Comparison of ENCODE assay signal across 8 mouse cellular contexts in the genomic region with DNA sequence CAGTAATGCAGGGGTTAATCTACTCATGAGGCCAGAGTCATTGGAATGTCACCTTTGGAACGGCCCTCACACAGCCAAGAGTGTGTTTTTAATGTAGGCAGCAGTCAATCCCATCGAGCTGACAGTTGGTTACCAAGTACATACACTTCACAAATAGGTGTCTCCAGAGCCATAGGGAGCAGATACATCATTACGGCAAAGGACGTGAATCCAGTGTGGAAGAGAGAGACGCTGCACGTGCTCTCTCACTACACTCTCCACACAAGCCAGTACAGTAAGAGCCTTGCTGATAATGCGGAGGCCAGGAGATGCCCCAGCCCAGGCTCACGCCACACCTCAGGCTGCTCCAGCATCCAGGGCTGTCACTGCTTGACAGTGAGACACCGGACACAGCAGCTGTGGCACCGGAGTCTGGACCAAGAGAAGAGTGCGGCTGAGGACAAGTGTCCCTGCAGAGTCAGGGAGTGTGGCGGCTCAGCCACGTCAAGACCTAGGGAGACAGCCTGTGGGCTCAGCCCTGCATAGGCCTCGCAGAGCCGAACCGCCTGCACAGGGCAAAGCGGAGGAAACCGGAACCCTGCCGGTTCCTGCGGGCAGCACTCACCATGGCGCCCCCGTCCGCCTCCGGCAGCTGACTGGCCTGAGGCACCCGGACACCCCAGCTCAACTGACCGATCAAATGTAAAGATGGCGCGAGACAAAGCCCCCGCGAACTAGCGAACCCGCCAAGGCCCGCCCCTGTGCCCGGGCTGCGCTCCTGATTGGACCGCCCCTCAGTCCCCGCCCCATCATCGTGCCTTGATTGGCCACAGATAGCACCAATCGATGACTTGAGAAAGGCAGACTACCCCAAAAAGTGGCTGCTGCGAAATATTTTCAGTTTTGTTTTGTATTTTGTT. TPM values are rescaled to one million over a fixed set of nuclear protein-coding genes. Genes with fewer than 3 reads are reported as not detected.
DNase-seq lines count a peak whose midpoint lies in the region; ATAC-seq and TF ChIP-seq lines count a peak whose summit lies in the region.

Zfp39 (minus strand) TSS at position 715 of the 899 bp plus-strand sequence.

- no peaks in the 10 kb centered on the region for H3K27me3 ChIP-seq in embryonic facial prominence, embryonic 15.5 days
- no peaks in the 10 kb centered on the region for H3K27me3 ChIP-seq in kidney, embryonic 14.5 days (ENCODE audit: control insufficient read depth, insufficient read depth, low read length)
- H3K27me3 ChIP-seq in limb, embryonic 14.5 days (ENCODE audit: control insufficient read depth, insufficient read depth, low read length) = no peaks in the 10 kb centered on the region
- no peaks in the 10 kb centered on the region for H3K27me3 ChIP-seq in midbrain, embryonic 16.5 days (ENCODE audit: control insufficient read depth, insufficient read depth, low read depth, low read length)
- no peaks in the 10 kb centered on the region for H3K27me3 ChIP-seq in spleen, adult 2 months (ENCODE audit: control insufficient read depth, insufficient read depth, low read length)

- peak within 1 kb of the TSS; percentile 96 for H3K4me3 ChIP-seq in bone marrow macrophage, adult 2 months (ENCODE audit: insufficient read depth, low read length)
- H3K4me3 ChIP-seq in embryonic facial prominence, embryonic 15.5 days (replicated peaks) = peak within 1 kb of the TSS; percentile 82
- H3K4me3 ChIP-seq in kidney, embryonic 14.5 days (ENCODE audit: low read length) = peak within 1 kb of the TSS; percentile 79
- peak within 1 kb of the TSS; percentile 82 for H3K4me3 ChIP-seq in limb, embryonic 14.5 days (replicated peaks; ENCODE audit: low read length)
- peak within 1 kb of the TSS; percentile 84 for H3K4me3 ChIP-seq in midbrain, embryonic 16.5 days (ENCODE audit: low read depth, low read length)
- H3K4me3 ChIP-seq in spleen, adult 2 months (ENCODE audit: extremely low read depth, insufficient read depth, insufficient read length) = peak within 1 kb of the TSS; percentile 87

- peak within 1 kb of the TSS; percentile 84 for H3K9ac ChIP-seq in embryonic facial prominence, embryonic 15.5 days
- peak within 1 kb of the TSS; percentile 83 for H3K9ac ChIP-seq in kidney, embryonic 14.5 days (ENCODE audit: low read depth, low read length)
- peak within 1 kb of the TSS; percentile 87 for H3K9ac ChIP-seq in limb, embryonic 14.5 days (ENCODE audit: low read depth, low read length, severe bottlenecking)
- H3K9ac ChIP-seq in midbrain, embryonic 16.5 days (ENCODE audit: low read depth, low read length) = peak within 1 kb of the TSS; percentile 91

- no peaks in the 10 kb centered on the region for H3K9me3 ChIP-seq in embryonic facial prominence, embryonic 15.5 days (replicated peaks)
- H3K9me3 ChIP-seq in kidney, embryonic 14.5 days (ENCODE audit: control insufficient read depth, low read length) = no peaks in the 10 kb centered on the region
- H3K9me3 ChIP-seq in limb, embryonic 14.5 days (ENCODE audit: control insufficient read depth, low read length) = no peaks in the 10 kb centered on the region
- no peaks in the 10 kb centered on the region for H3K9me3 ChIP-seq in midbrain, embryonic 16.5 days (replicated peaks; ENCODE audit: control insufficient read depth, low read length, poor library complexity, severe bottlenecking)

- no peak for TF ChIP-seq CTCF in bone marrow macrophage, adult 2 months (IDR thresholded peaks at IDR 0.05; ENCODE audit: low read depth, low read length)
- TF ChIP-seq CTCF in spleen, adult 2 months (IDR thresholded peaks at IDR 0.05; ENCODE audit: extremely low read depth, insufficient read depth, insufficient read length, insufficient replicate concordance) = no peak

- H3K4me1 ChIP-seq in bone marrow macrophage, adult 2 months (ENCODE audit: control insufficient read depth, insufficient read depth, low read length) = peaks cover 4% of the 10 kb centered on the region
- H3K4me1 ChIP-seq in embryonic facial prominence, embryonic 15.5 days = peaks cover 13% of the 10 kb centered on the region
- no peaks in the 10 kb centered on the region; the same call in 1 of the 2 replicates for H3K4me1 ChIP-seq in kidney, embryonic 14.5 days (ENCODE audit: control insufficient read depth, insufficient read depth, low read length)
- peaks cover 9% of the 10 kb centered on the region for H3K4me1 ChIP-seq in limb, embryonic 14.5 days (ENCODE audit: control insufficient read depth, insufficient read depth, low read length)
- H3K4me1 ChIP-seq in midbrain, embryonic 16.5 days (ENCODE audit: control insufficient read depth, insufficient read depth, low read length) = peaks cover 15% of the 10 kb centered on the region
- peaks cover 2% of the 10 kb centered on the region; the same call in 1 of the 2 replicates for H3K4me1 ChIP-seq in spleen, adult 2 months (ENCODE audit: control insufficient read depth, insufficient read depth, insufficient read length)

- H3K27ac ChIP-seq in bone marrow macrophage, adult 2 months (ENCODE audit: insufficient read depth, low read depth, low read length) = peak within 1 kb of the TSS; percentile 47
- H3K27ac ChIP-seq in embryonic facial prominence, embryonic 15.5 days (replicated peaks) = peak within 1 kb of the TSS; percentile 82
- H3K27ac ChIP-seq in kidney, embryonic 14.5 days (ENCODE audit: low read depth, low read length) = peak within 1 kb of the TSS; percentile 86
- H3K27ac ChIP-seq in limb, embryonic 14.5 days (replicated peaks; ENCODE audit: low read depth, low read length) = peak within 1 kb of the TSS; percentile 83
- H3K27ac ChIP-seq in midbrain, embryonic 16.5 days (ENCODE audit: low read length) = peak within 1 kb of the TSS; percentile 89
- peak within 1 kb of the TSS; percentile 89 for H3K27ac ChIP-seq in spleen, adult 2 months (ENCODE audit: insufficient read depth, low read length)

- under 1% methylated on average over 40 of the region's 40 CpGs for WGBS in embryonic facial prominence, embryonic 15.5 days
- WGBS in kidney, embryonic 14.5 days = under 1% methylated on average over 40 of the region's 40 CpGs
- WGBS in limb, embryonic 14.5 days = under 1% methylated on average over 40 of the region's 40 CpGs
- WGBS in midbrain, embryonic 16.5 days = 0% methylated on average over 40 of the region's 40 CpGs
- WGBS in spleen, adult 2 months = under 1% methylated on average over 40 of the region's 40 CpGs

- TF ChIP-seq POLR2A in bone marrow macrophage, adult 2 months (IDR thresholded peaks at IDR 0.05; ENCODE audit: borderline replicate concordance, low read depth, low read length) = no peak
- TF ChIP-seq POLR2A in limb, embryonic 14.5 days (IDR thresholded peaks at IDR 0.05; ENCODE audit: borderline replicate concordance, extremely low read depth, insufficient read depth, insufficient read length) = no peak
- no peak; the same call in 1 of the 2 replicates for TF ChIP-seq POLR2A in spleen, adult 2 months (IDR thresholded peaks at IDR 0.05; ENCODE audit: low read depth, low read length)

- peak; percentile 97 to 99 for DNase-seq in B cell, adult 2 months
- peak; percentile 97 to 98 for DNase-seq in heart, adult 9 months (ENCODE audit: low spot score in 2 of 2)
- peak; percentile 94 for DNase-seq in limb, embryonic 14.5 days (ENCODE audit: low spot score)
- DNase-seq in spleen, adult 2 months (ENCODE audit: low read depth in 1 of 2, low spot score in 2 of 2) = peak; percentile 82 to 96

- peak; percentile 97 for ATAC-seq in embryonic facial prominence, embryonic 15.5 days (ENCODE audit: insufficient number of reproducible peaks, low FRiP score, low TSS enrichment, low read depth)
- peak; percentile 96 for ATAC-seq in kidney, embryonic 14.5 days (ENCODE audit: low FRiP score, low TSS enrichment)
- ATAC-seq in limb, embryonic 14.5 days (ENCODE audit: low FRiP score, low read depth) = peak; percentile 99
- ATAC-seq in midbrain, embryonic 16.5 days = peak; percentile 99

- peak within 1 kb of the TSS; percentile 77 for H3K4me2 ChIP-seq in embryonic facial prominence, embryonic 15.5 days (replicated peaks)
- peak within 1 kb of the TSS; percentile 90 for H3K4me2 ChIP-seq in kidney, embryonic 14.5 days (replicated peaks; ENCODE audit: low read depth, low read length)
- H3K4me2 ChIP-seq in limb, embryonic 14.5 days (replicated peaks; ENCODE audit: low read depth, low read length, severe bottlenecking) = peak within 1 kb of the TSS; percentile 82
- peak within 1 kb of the TSS; percentile 89 for H3K4me2 ChIP-seq in midbrain, embryonic 16.5 days (ENCODE audit: low read length)

- peaks cover 6% of the 10 kb centered on the region for H3K36me3 ChIP-seq in embryonic facial prominence, embryonic 15.5 days
- H3K36me3 ChIP-seq in kidney, embryonic 14.5 days (ENCODE audit: control insufficient read depth, insufficient read depth, low read length) = peaks cover 29% of the 10 kb centered on the region; the same call in 1 of the 2 replicates
- peaks cover 34% of the 10 kb centered on the region for H3K36me3 ChIP-seq in limb, embryonic 14.5 days (ENCODE audit: control insufficient read depth, insufficient read depth, low read length)
- H3K36me3 ChIP-seq in midbrain, embryonic 16.5 days (ENCODE audit: control insufficient read depth, insufficient read depth, low read length) = peaks cover 2% of the 10 kb centered on the region; the same call in 1 of the 2 replicates
- H3K36me3 ChIP-seq in spleen, adult 2 months (ENCODE audit: control insufficient read depth, insufficient read depth, low read length) = peaks cover 12% of the 10 kb centered on the region

RNA-seq across cellular contexts. Expression of gene Zfp39, which starts in this region (rescaled TPM):
- polyA plus RNA-seq in bone marrow macrophage, adult 2 months (2012; ENCODE audit: insufficient read depth, insufficient read length, missing spikeins) = 3.3 and 4.0 TPM in 2 replicates
- polyA plus RNA-seq in embryonic facial prominence, embryonic 15.5 days (2015; fragmentation: Nextera tagmentation; extraction: Ambion mirVana) = 6.7 and 8.0 TPM in 2 replicates
- polyA plus RNA-seq in kidney, embryonic 14.5 days (2014; fragmentation: Nextera tagmentation; extraction: Ambion mirVana) = 5.0 and 9.6 TPM in 2 replicates
- 5.0 and 6.4 TPM in 2 replicates for polyA plus RNA-seq in limb, embryonic 14.5 days (2012; rRNA removed)
- polyA plus RNA-seq in limb, embryonic 14.5 days (2014; fragmentation: Nextera tagmentation; extraction: Ambion mirVana) = 7.4 and 7.7 TPM in 2 replicates
- 6.8 and 8.1 TPM in 2 replicates for polyA plus RNA-seq in midbrain, embryonic 16.5 days (2015; fragmentation: Nextera tagmentation; extraction: Ambion mirVana)
- 1.2 and 1.3 TPM in 2 replicates for polyA plus RNA-seq in spleen, adult 2 months (2012; rRNA removed)

Comparison
In these comparisons a context has a peak if more than half of its experiments do, and no peak if none do; other contexts are left out.
1. Peak in every context shown above with its lines: DNase-seq, ATAC-seq, H3K4me3 ChIP-seq and H3K27ac ChIP-seq.